Mouse (Mus musculus) embryonic fibroblast, embryonic 13.5 days (primary cell): ENCODE measurements around the gene Pagr1b.
A peak's percentile ranks its signal among the peaks of the same experiment; 100 is the strongest.

ENCODE experiments used
- CTCF ChIP-seq: IDR thresholded peaks from 2 replicates; pipeline ENCODE4 v1.5.1; 2011; ENCODE audit warnings: mild to moderate bottlenecking, control low read depth, low read length, moderate library complexity, borderline replicate concordance; ENCODE audit not compliant: insufficient read depth
- POLR2A ChIP-seq: IDR thresholded peaks from 2 replicates; pipeline ENCODE4 v1.6.1; 2011; ENCODE audit warnings: low read depth, mild to moderate bottlenecking, control low read depth, low read length, moderate library complexity

GRCm38 (mm10) chr7:126976878-126977459 lies 39.3 kb downstream of the Pagr1b start:
- TF ChIP-seq CTCF (no peak), POLR2A (0 out of 2 replicates have a peak, but pooled peaks have one; percentile 10)
